Mouse (Mus musculus) E14TG2a.4 (cell line): ENCODE data around the gene Mbnl2.

Experiments used
- CTCF ChIP-seq: conservative IDR thresholded peaks from 2 replicates; pipeline ENCODE4 v1.5.1; 2014; ENCODE audit warnings: low read length
- NANOG ChIP-seq: IDR thresholded peaks from 2 replicates; pipeline ENCODE4 v1.6.1; 2014; ENCODE audit warnings: borderline replicate concordance, low read length, mixed read lengths
- POU5F1 ChIP-seq: IDR thresholded peaks from 2 replicates; pipeline ENCODE4 v1.6.1; 2014; ENCODE audit warnings: low read length, borderline replicate concordance

DNA sequence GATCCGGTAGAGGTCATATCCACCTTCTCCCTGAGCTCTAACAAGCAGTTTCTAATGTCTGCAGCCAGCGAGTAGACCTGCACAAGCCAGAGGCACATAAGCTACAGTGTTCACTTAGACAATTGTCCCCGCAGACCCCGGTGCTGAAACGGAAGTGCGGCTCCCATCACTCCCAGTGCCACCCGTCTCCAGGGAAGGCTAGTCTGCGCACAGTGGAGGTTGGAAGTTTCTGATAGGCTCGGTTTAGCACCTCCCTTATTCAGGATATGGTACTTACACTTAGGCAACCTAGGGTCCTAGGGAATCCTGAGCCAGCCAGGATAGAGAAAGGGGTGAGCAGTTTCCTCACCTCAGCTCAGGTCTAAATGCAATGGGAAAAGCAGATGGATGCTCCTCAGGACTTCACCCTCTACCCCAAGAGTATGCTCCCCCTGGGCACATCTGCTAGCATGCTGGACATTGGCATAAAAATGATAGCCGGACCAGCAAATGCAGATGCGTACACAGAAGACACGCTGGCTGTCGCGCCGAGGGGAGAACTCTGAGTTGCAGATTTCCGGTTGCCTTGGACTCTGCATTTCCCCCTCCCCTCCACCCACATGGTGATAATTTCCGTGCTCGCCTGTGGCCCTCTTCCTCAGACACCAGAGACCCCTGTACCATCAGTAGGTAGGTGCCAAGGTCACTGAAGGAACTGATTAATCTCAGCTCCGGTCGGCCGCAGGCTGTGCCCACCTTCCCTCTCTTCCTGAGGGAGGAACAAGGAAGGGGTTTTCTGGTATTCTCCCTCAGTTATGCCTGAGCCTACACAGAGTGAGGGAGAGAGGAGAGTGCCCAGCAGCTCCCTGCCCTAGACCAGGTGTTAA lies 11.9 kb downstream of the Mbnl2 start:
- TF ChIP-seq CTCF (no peak), NANOG (no peak), POU5F1 (no peak)
